Mouse (Mus musculus): ENCODE data around the gene Neurod4. TPM values are rescaled to one million over a fixed set of nuclear protein-coding genes. Genes with fewer than 3 reads are reported as not detected.
A peak's percentile ranks its signal among the peaks of the same experiment; 100 is the strongest.
"Not testable (repeated sequence)": the region's sequence is repeated elsewhere in the genome, so short reads cannot be mapped to it uniquely, and the experiment has no call there.

Gene Neurod4
- polyA plus RNA-seq, 1 experiment from 2014 or later = not detected

DNA sequence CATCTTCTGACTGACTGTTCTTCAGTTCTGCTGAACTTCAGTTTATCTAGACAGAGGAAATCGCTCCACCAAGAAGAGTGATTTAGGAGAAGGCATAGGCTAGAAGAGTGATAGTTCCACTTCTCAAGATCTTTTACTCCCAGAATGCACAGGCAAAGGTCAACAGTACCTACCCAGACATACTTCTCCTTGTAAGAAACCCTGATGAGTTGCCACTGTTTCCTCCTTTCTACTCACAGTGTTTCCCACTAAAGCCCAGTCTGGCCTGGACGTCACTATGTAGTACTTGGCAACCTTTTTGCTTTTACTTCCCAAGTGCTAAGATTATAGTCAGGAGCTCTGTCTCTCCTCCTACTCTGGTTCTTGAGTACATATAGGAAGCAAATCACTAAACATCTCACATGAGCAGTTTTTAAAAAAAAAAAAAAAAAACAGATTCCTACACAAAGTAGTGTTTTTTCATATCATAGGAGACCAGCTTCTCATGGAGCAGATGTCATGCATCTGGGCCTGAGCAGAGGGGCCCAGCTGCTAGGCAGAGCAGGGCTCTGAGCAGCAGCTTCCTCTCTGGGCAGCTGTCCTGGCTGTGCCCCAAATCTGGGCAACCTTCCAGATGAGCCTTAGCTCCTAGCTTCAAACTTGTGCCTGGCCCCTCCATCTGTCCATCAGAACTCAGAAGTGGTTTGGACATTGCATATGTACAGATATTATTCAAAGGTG, 34.2 kb upstream of the Neurod4 start:
- TF ChIP-seq CTCF (IDR thresholded peaks at IDR 0.05; ENCODE audit: low read depth) = no peak
- Histone ChIP-seq H3K4me1 (replicated peaks; ENCODE audit: control insufficient read depth, insufficient read depth, low read length) (no peaks in the 10 kb centered on the region), H3K27me3 (replicated peaks; ENCODE audit: control insufficient read depth, insufficient read depth, low read length) (no peaks in the 10 kb centered on the region), H3K9ac (ENCODE audit: low read depth, low read length) (no peak overlapping the region), H3K36me3 (ENCODE audit: control insufficient read depth, insufficient read depth) (no peaks in the 10 kb centered on the region), H3K9me3 (ENCODE audit: control insufficient read depth) (no peaks in the 10 kb centered on the region), H3K4me2 (replicated peaks; ENCODE audit: low read depth) (no peak overlapping the region), H3K27ac (ENCODE audit: low read depth, low read length) (no peak overlapping the region), H3K4me3 (ENCODE audit: low read depth, low read length) (no peak overlapping the region)
- 53% methylated on average over 2 of the region's 2 CpGs for WGBS
- no peak for ATAC-seq

DNA sequence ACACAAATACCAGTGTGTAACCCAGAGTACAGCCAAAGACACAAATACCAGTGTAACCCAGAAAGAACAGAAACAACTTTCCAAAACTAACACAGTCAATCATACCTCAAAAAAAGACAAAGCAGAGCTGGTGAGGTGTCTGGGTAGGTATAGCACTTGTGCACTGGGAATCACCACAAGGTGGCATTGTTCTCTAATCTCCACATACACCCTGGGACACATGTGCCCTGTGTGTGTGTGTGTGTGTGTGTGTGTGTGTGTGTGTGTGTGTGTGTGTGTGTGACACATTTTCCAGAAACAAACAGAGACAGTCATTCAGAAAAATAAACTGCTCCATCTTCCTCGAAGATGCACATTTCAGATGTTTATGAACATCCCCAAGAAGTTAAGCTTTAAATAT, 33.5 kb upstream of the Neurod4 start:
- TF ChIP-seq CTCF (IDR thresholded peaks at IDR 0.05; ENCODE audit: low read depth) = peak; percentile 55
- Histone ChIP-seq H3K27ac (ENCODE audit: low read depth, low read length) (no peak overlapping the region), H3K4me3 (ENCODE audit: low read depth, low read length) (no peak overlapping the region), H3K9ac (ENCODE audit: low read depth, low read length) (no peak overlapping the region), H3K4me1 (replicated peaks; ENCODE audit: control insufficient read depth, insufficient read depth, low read length) (no peaks in the 10 kb centered on the region), H3K27me3 (replicated peaks; ENCODE audit: control insufficient read depth, insufficient read depth, low read length) (no peaks in the 10 kb centered on the region), H3K36me3 (ENCODE audit: control insufficient read depth, insufficient read depth) (no peaks in the 10 kb centered on the region), H3K4me2 (replicated peaks; ENCODE audit: low read depth) (no peak overlapping the region), H3K9me3 (ENCODE audit: control insufficient read depth) (no peaks in the 10 kb centered on the region)
- ATAC-seq = no peak
- WGBS = 44% methylated on average over 1 of the region's 1 CpGs

DNA sequence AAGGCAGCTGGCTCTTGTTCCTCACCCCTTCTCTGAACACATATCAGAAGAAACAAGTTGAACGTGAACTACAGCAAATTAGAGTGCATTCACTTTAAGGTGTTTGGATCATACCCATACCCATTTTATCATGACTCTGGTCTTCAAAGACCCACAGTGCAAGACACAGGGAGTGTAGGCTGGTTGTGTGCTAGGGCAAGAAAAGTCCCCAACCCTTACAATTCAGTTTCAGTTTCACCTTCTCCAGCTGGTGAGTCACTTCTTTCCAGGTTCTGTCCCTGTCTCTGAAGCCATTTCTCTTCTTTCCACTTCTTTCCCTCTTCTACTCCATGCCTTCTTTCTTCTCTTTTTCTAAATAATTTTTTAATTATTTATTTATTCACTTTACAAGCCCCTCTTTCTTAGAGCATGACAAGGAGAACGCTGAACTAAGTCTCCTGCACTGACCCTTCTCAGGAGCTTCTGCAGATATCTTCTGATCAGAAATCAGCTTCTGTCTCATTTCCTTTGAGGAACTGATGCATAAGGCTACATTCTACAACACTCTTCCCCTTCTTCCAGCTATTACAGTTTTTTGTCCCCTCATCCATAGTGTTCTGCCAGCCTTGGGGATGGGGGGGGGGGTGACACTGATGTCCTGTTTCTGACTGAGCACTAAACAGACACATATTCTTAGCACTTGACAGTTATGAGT, 31.6 kb upstream of the Neurod4 start:
- H3K4me3 ChIP-seq (ENCODE audit: low read depth, low read length) = no peak overlapping the region
- H3K36me3 ChIP-seq (ENCODE audit: control insufficient read depth, insufficient read depth) = no peaks in the 10 kb centered on the region
- ATAC-seq = no peak
- no peaks in the 10 kb centered on the region for H3K4me1 ChIP-seq (replicated peaks; ENCODE audit: control insufficient read depth, insufficient read depth, low read length)
- no peaks in the 10 kb centered on the region for H3K9me3 ChIP-seq (ENCODE audit: control insufficient read depth)
- no peak overlapping the region for H3K4me2 ChIP-seq (replicated peaks; ENCODE audit: low read depth)
- no peak for TF ChIP-seq CTCF (IDR thresholded peaks at IDR 0.05; ENCODE audit: low read depth)
- WGBS = 87% methylated on average over 2 of the region's 2 CpGs
- no peak overlapping the region for H3K9ac ChIP-seq (ENCODE audit: low read depth, low read length)
- H3K27ac ChIP-seq (ENCODE audit: low read depth, low read length) = no peak overlapping the region
- no peaks in the 10 kb centered on the region for H3K27me3 ChIP-seq (replicated peaks; ENCODE audit: control insufficient read depth, insufficient read depth, low read length)

GRCm38 (mm10) chr10:130304138-130304537, 24.1 kb upstream of the Neurod4 start:
- H3K4me1 ChIP-seq (replicated peaks; ENCODE audit: control insufficient read depth, insufficient read depth, low read length); ATAC-seq: not testable (repeated sequence)
- 75% methylated on average over 3 of the region's 5 CpGs for WGBS

GRCm38 (mm10) chr10:130298748-130299147, 18.7 kb upstream of the Neurod4 start:
- not testable (repeated sequence) for ATAC-seq; H3K4me2 ChIP-seq (replicated peaks; ENCODE audit: low read depth); H3K9ac ChIP-seq (ENCODE audit: low read depth, low read length); H3K4me3 ChIP-seq (ENCODE audit: low read depth, low read length); H3K9me3 ChIP-seq (ENCODE audit: control insufficient read depth); H3K27me3 ChIP-seq (replicated peaks; ENCODE audit: control insufficient read depth, insufficient read depth, low read length); H3K4me1 ChIP-seq (replicated peaks; ENCODE audit: control insufficient read depth, insufficient read depth, low read length); H3K36me3 ChIP-seq (ENCODE audit: control insufficient read depth, insufficient read depth); H3K27ac ChIP-seq (ENCODE audit: low read depth, low read length)
- WGBS = 19% methylated on average over 4 of the region's 4 CpGs
- TF ChIP-seq CTCF (IDR thresholded peaks at IDR 0.05; ENCODE audit: low read depth) = peak; percentile 71

More at GRCm38 (mm10) chr10:130304138-130304537, 24.1 kb upstream of the Neurod4 start:
- not testable (repeated sequence) for H3K9ac ChIP-seq (ENCODE audit: low read depth, low read length); H3K36me3 ChIP-seq (ENCODE audit: control insufficient read depth, insufficient read depth); H3K27me3 ChIP-seq (replicated peaks; ENCODE audit: control insufficient read depth, insufficient read depth, low read length); H3K27ac ChIP-seq (ENCODE audit: low read depth, low read length); H3K9me3 ChIP-seq (ENCODE audit: control insufficient read depth); H3K4me3 ChIP-seq (ENCODE audit: low read depth, low read length); H3K4me2 ChIP-seq (replicated peaks; ENCODE audit: low read depth)

DNA sequence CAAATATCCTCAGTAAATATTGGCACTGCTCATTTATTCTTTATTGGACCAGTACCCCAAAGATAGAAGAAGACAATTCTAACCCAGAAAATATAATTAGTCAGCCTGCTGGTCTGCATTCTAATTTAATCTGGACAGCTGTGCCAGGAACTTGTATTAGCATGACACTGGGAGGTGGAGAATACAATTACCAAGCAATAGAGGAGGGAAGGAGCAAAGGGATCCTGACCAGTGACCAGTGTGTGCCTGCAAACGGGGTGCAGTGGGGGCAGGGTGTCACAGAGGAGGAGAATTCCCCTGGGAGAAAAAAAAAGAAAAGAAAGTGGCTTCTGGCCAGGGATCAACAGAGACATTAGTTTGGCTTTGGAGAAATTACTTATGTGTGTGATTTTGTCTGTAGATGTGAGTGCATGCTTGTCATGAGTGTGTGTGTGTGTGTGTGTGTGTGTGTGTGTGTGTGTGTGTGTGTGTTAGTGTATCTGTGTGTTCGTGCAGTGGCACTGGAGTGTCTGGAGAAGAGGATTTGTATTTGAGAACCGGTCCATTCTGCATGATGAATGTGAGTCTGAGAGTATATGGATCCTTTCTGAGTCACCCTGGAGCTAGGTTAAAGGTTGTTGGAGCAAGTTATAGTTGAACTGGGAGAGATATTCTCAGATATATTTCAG, 13.8 kb upstream of the Neurod4 start:
- H3K27ac ChIP-seq (ENCODE audit: low read depth, low read length) = no peak overlapping the region

More for the DNA sequence above, 13.8 kb upstream of the Neurod4 start:
- Histone ChIP-seq H3K27me3 (replicated peaks; ENCODE audit: control insufficient read depth, insufficient read depth, low read length) (no peaks in the 10 kb centered on the region), H3K4me3 (ENCODE audit: low read depth, low read length) (no peak overlapping the region), H3K36me3 (ENCODE audit: control insufficient read depth, insufficient read depth) (no peaks in the 10 kb centered on the region), H3K9me3 (ENCODE audit: control insufficient read depth) (no peaks in the 10 kb centered on the region), H3K9ac (ENCODE audit: low read depth, low read length) (no peak overlapping the region), H3K4me2 (replicated peaks; ENCODE audit: low read depth) (no peak overlapping the region), H3K4me1 (replicated peaks; ENCODE audit: control insufficient read depth, insufficient read depth, low read length) (no peaks in the 10 kb centered on the region)
- ATAC-seq = no peak
- TF ChIP-seq CTCF (IDR thresholded peaks at IDR 0.05; ENCODE audit: low read depth) = no peak
- WGBS = 24% methylated on average over 3 of the region's 3 CpGs
